Mouse (Mus musculus) bone marrow, adult 2 months (tissue): ENCODE measurements around the gene Mkrn3.

Source experiments
- CTCF ChIP-seq: fragments of 200-500 bp; IDR thresholded peaks from 2 replicates; pipeline ENCODE4 v1.5.1; 2011; ENCODE audit warnings: low read length, control low read depth; ENCODE audit not compliant: control insufficient read depth, insufficient read depth
- POLR2A ChIP-seq: fragments of 200-500 bp; IDR thresholded peaks from 2 replicates; pipeline ENCODE4 v1.6.1; 2011; ENCODE audit warnings: low read depth, mild to moderate bottlenecking, control low read depth, low read length, borderline replicate concordance; ENCODE audit not compliant: control insufficient read depth

- no peak for TF ChIP-seq POLR2A
- no peak for TF ChIP-seq CTCF
These were observed 840 bp downstream of the Mkrn3 start for GRCm38 (mm10) chr7:62419105-62419492.
